Comparison of ENCODE assay signal across 8 mouse cellular contexts in genomic region chr15:78926021-78926919, GRCm38 (mm10). TPM values are rescaled to one million over a fixed set of nuclear protein-coding genes. Genes with fewer than 3 reads are reported as not detected.
A peak's percentile ranks its signal among the peaks of the same experiment; 100 is the strongest.
DNase-seq lines count a peak whose midpoint lies in the region; ATAC-seq and TF ChIP-seq lines count a peak whose summit lies in the region.

Gene Lgals1, plus strand, starts transcription at chr15:78926725.

- TF ChIP-seq EP300 in heart, adult 2 months (IDR thresholded peaks at IDR 0.05; ENCODE audit: insufficient read depth, low read depth, low read length), result no peak

- intact Hi-C loops in heart, adult 2 months (cut with DNase I), result no loop called here

- no peaks in the 10 kb centered on the region for H3K79me2 ChIP-seq in heart, adult 2 months (replicated peaks; ENCODE audit: control insufficient read depth, insufficient read depth, low read length)

- no peaks in the 10 kb centered on the region for H3K9me3 ChIP-seq in embryonic facial prominence, embryonic 11.5 days (replicated peaks; ENCODE audit: control insufficient read depth, low read length)
- no peaks in the 10 kb centered on the region for H3K9me3 ChIP-seq in limb, embryonic 14.5 days (ENCODE audit: control insufficient read depth, low read length)
- no peaks in the 10 kb centered on the region for H3K9me3 ChIP-seq in midbrain, embryonic 15.5 days
- no peaks in the 10 kb centered on the region for H3K9me3 ChIP-seq in stomach, embryonic 14.5 days (ENCODE audit: control insufficient read depth, low read depth, low read length)

- H3K4me3 ChIP-seq in embryonic facial prominence, embryonic 11.5 days (ENCODE audit: low read depth, low read length), result peak within 1 kb of the TSS; percentile 38
- peak within 1 kb of the TSS; percentile 52 for H3K4me3 ChIP-seq in heart, adult 2 months
- H3K4me3 ChIP-seq in limb, embryonic 14.5 days (replicated peaks; ENCODE audit: low read length), result peak within 1 kb of the TSS; percentile 59
- no peak within 1 kb of the TSS for H3K4me3 ChIP-seq in midbrain, embryonic 15.5 days
- H3K4me3 ChIP-seq in stomach, embryonic 14.5 days (ENCODE audit: low read depth, low read length), result peak within 1 kb of the TSS; percentile 54

- no peaks in the 10 kb centered on the region for H3K36me3 ChIP-seq in embryonic facial prominence, embryonic 11.5 days (replicated peaks; ENCODE audit: control insufficient read depth, insufficient read depth, low read depth, low read length)
- no peaks in the 10 kb centered on the region for H3K36me3 ChIP-seq in heart, adult 2 months (ENCODE audit: control insufficient read depth, insufficient read depth, low read length)
- H3K36me3 ChIP-seq in limb, embryonic 14.5 days (ENCODE audit: control insufficient read depth, insufficient read depth, low read length), result peaks cover 17% of the 10 kb centered on the region
- H3K36me3 ChIP-seq in midbrain, embryonic 15.5 days (replicated peaks), result no peaks in the 10 kb centered on the region
- H3K36me3 ChIP-seq in stomach, embryonic 14.5 days (ENCODE audit: control insufficient read depth, insufficient read depth, low read length), result peaks cover 13% of the 10 kb centered on the region

- no peaks in the 10 kb centered on the region for H3K27me3 ChIP-seq in embryonic facial prominence, embryonic 11.5 days (ENCODE audit: control insufficient read depth, insufficient read depth, low read length)
- H3K27me3 ChIP-seq in heart, adult 2 months (ENCODE audit: control insufficient read depth, insufficient read depth, low read length), result no peaks in the 10 kb centered on the region
- no peaks in the 10 kb centered on the region for H3K27me3 ChIP-seq in limb, embryonic 14.5 days (ENCODE audit: control insufficient read depth, insufficient read depth, low read length)
- H3K27me3 ChIP-seq in midbrain, embryonic 15.5 days (replicated peaks), result peaks cover 4% of the 10 kb centered on the region; the same call in 1 of the 2 replicates
- H3K27me3 ChIP-seq in stomach, embryonic 14.5 days (ENCODE audit: control insufficient read depth, insufficient read depth, low read length), result no peaks in the 10 kb centered on the region

- no peak for TF ChIP-seq CTCF in heart, adult 2 months (IDR thresholded peaks at IDR 0.05)

- H3K27ac ChIP-seq in embryonic facial prominence, embryonic 11.5 days (replicated peaks; ENCODE audit: low read depth, low read length), result peak within 1 kb of the TSS; percentile 89
- H3K27ac ChIP-seq in heart, adult 2 months, result peak within 1 kb of the TSS; percentile 97
- peak within 1 kb of the TSS; percentile 97 for H3K27ac ChIP-seq in limb, embryonic 14.5 days (replicated peaks; ENCODE audit: low read depth, low read length)
- 0 out of 2 replicates have a peak within 1 kb of the TSS, but pooled peaks have one; percentile 22 for H3K27ac ChIP-seq in midbrain, embryonic 15.5 days
- peak within 1 kb of the TSS; percentile 98 for H3K27ac ChIP-seq in stomach, embryonic 14.5 days (ENCODE audit: low read length)

- H3K4me2 ChIP-seq in embryonic facial prominence, embryonic 11.5 days (ENCODE audit: low read depth, low read length), result peak within 1 kb of the TSS; percentile 75
- peak within 1 kb of the TSS; percentile 94 for H3K4me2 ChIP-seq in limb, embryonic 14.5 days (replicated peaks; ENCODE audit: low read depth, low read length, severe bottlenecking)
- peak within 1 kb of the TSS; percentile 44 for H3K4me2 ChIP-seq in midbrain, embryonic 15.5 days
- peak within 1 kb of the TSS; percentile 79 for H3K4me2 ChIP-seq in stomach, embryonic 14.5 days (replicated peaks; ENCODE audit: low read depth, low read length)

- 7% methylated on average over 20 of the region's 20 CpGs for WGBS in embryonic facial prominence, embryonic 11.5 days
- WGBS in heart, adult 2 months, result 3% methylated on average over 20 of the region's 20 CpGs
- WGBS in limb, embryonic 14.5 days, result 2% methylated on average over 20 of the region's 20 CpGs
- WGBS in midbrain, embryonic 15.5 days, result 9% methylated on average over 20 of the region's 20 CpGs
- WGBS in stomach, embryonic 14.5 days, result 7% methylated on average over 20 of the region's 20 CpGs

- peak; percentile 96 for DNase-seq in 416B (ENCODE audit: low read depth)
- DNase-seq in adrenal gland, postnatal 14 days, result peak; percentile 94
- peak; percentile 88 for DNase-seq in embryonic facial prominence, embryonic 11.5 days (ENCODE audit: low spot score)
- DNase-seq in heart, adult 2 months, result peak; percentile 90 to 92
- DNase-seq in kidney, adult 18-20 months, result peak; percentile 91
- peak; percentile 99 for DNase-seq in limb, embryonic 14.5 days (ENCODE audit: low spot score)

- peak within 1 kb of the TSS; percentile 63 for H3K9ac ChIP-seq in embryonic facial prominence, embryonic 11.5 days (replicated peaks; ENCODE audit: low read length)
- peak within 1 kb of the TSS; percentile 71 for H3K9ac ChIP-seq in heart, adult 2 months (ENCODE audit: low read depth, low read length)
- H3K9ac ChIP-seq in limb, embryonic 14.5 days (ENCODE audit: low read depth, low read length, severe bottlenecking), result peak within 1 kb of the TSS; percentile 75
- H3K9ac ChIP-seq in midbrain, embryonic 15.5 days, result no peak within 1 kb of the TSS
- peak within 1 kb of the TSS; percentile 52 for H3K9ac ChIP-seq in stomach, embryonic 14.5 days (replicated peaks; ENCODE audit: low read depth, low read length)

- ATAC-seq in embryonic facial prominence, embryonic 11.5 days (replicated peaks; ENCODE audit: insufficient number of reproducible peaks, low FRiP score, low TSS enrichment, low read depth), result peak; percentile 61
- ATAC-seq in limb, embryonic 14.5 days (ENCODE audit: low FRiP score, low read depth), result peak; percentile 91
- peak; percentile 54; the same call in 1 of the 2 replicates for ATAC-seq in midbrain, embryonic 15.5 days (replicated peaks)
- ATAC-seq in stomach, embryonic 14.5 days (ENCODE audit: insufficient number of reproducible peaks, insufficient read depth, low FRiP score, low read depth), result peak; percentile 76

- peak; percentile 90 for TF ChIP-seq POLR2A in heart, adult 2 months (IDR thresholded peaks at IDR 0.05; ENCODE audit: insufficient read depth, low read depth, low read length)
- TF ChIP-seq POLR2A in limb, embryonic 14.5 days (IDR thresholded peaks at IDR 0.05; ENCODE audit: borderline replicate concordance, extremely low read depth, insufficient read depth, insufficient read length), result peak; percentile 99; the same call in 1 of the 2 replicates

- H3K4me1 ChIP-seq in embryonic facial prominence, embryonic 11.5 days (ENCODE audit: control insufficient read depth, insufficient read depth, low read length), result peaks cover 19% of the 10 kb centered on the region
- peaks cover 17% of the 10 kb centered on the region for H3K4me1 ChIP-seq in heart, adult 2 months (ENCODE audit: control insufficient read depth, insufficient read depth, low read length)
- peaks cover 22% of the 10 kb centered on the region for H3K4me1 ChIP-seq in limb, embryonic 14.5 days (ENCODE audit: control insufficient read depth, insufficient read depth, low read length)
- H3K4me1 ChIP-seq in midbrain, embryonic 15.5 days, result peaks cover 18% of the 10 kb centered on the region
- peaks cover 19% of the 10 kb centered on the region for H3K4me1 ChIP-seq in stomach, embryonic 14.5 days (ENCODE audit: control insufficient read depth, insufficient read depth, low read length)

RNA-seq across cellular contexts. Expression of gene Lgals1, which starts in this region (rescaled TPM):
- total RNA-seq in adrenal gland, postnatal 14 days (2021), result 554 and 561 TPM in 2 replicates
- 547 and 598 TPM in 2 replicates for polyA plus RNA-seq in embryonic facial prominence, embryonic 11.5 days (2014; fragmentation: Nextera tagmentation; extraction: Ambion mirVana)
- 100 to 1,000 TPM; 174 to 176 TPM for total RNA-seq in heart, adult 2 months (2021)
- polyA plus RNA-seq in heart, adult 2 months (2012; rRNA removed), result 425 and 497 TPM in 2 replicates
- polyA plus RNA-seq in limb, embryonic 14.5 days (2012; rRNA removed), result 2,106 and 2,309 TPM in 2 replicates
- polyA plus RNA-seq in limb, embryonic 14.5 days (2014; fragmentation: Nextera tagmentation; extraction: Ambion mirVana), result 2,467 and 2,738 TPM in 2 replicates
- polyA plus RNA-seq in midbrain, embryonic 15.5 days (2015; fragmentation: Nextera tagmentation; extraction: Ambion mirVana), result 80.4 and 93.5 TPM in 2 replicates
- polyA plus RNA-seq in stomach, embryonic 14.5 days (2014; fragmentation: Nextera tagmentation; extraction: Ambion mirVana), result 1,620 and 1,697 TPM in 2 replicates

Comparison
In these comparisons a context has a peak if more than half of its experiments do, and no peak if none do; other contexts are left out.
1. H3K27ac ChIP-seq: peak in every context shown above with its lines; median percentile 98 in stomach, embryonic 14.5 days; 97 in heart, adult 2 months; 97 in limb, embryonic 14.5 days; 89 in embryonic facial prominence, embryonic 11.5 days; 22 in midbrain, embryonic 15.5 days.
2. H3K4me2 ChIP-seq: peak in every context shown above with its lines; median percentile 94 in limb, embryonic 14.5 days; 79 in stomach, embryonic 14.5 days; 75 in embryonic facial prominence, embryonic 11.5 days; 44 in midbrain, embryonic 15.5 days.